Mouse (Mus musculus) kidney, adult 18-20 months (tissue): ENCODE results near the gene Tead1.

Source experiments
- DNase-seq: peaks from one replicate; pipeline ENCODE4 v3.0.0; 2021

Tead1 gene

GRCm38 (mm10) chr7:112686586-112686985, 7.5 kb downstream of the Tead1 start:
- no peak for DNase-seq

DNA sequence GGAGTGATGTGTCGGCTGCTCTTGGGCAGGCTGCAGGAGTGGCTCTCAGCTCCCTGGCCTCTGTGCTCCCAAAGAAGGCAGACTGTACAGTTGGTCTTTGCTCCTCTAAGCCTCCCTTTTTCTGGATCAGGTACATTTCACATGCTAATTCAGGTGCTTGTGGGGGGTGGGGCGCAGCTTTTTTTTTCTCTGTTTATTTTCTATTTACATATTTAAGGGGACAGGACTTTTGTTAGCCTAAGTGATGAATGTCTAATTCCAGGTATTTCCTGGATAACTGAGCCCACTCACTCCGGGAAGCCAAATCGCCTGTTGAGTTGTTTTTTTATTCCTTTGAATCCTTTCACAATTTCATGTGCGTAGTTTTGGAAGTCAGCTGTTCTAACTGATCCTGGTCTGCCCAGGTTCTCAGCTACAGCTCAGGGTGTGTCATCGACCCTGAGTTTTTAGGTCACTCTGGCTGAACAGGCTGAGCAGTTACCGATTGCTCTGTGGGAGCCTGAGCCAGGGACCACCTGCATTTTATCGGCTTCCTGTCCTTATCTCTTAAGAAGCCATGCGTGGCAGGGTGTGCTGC, 9.4 kb downstream of the Tead1 start:
- peak; percentile 43 for DNase-seq

DNA sequence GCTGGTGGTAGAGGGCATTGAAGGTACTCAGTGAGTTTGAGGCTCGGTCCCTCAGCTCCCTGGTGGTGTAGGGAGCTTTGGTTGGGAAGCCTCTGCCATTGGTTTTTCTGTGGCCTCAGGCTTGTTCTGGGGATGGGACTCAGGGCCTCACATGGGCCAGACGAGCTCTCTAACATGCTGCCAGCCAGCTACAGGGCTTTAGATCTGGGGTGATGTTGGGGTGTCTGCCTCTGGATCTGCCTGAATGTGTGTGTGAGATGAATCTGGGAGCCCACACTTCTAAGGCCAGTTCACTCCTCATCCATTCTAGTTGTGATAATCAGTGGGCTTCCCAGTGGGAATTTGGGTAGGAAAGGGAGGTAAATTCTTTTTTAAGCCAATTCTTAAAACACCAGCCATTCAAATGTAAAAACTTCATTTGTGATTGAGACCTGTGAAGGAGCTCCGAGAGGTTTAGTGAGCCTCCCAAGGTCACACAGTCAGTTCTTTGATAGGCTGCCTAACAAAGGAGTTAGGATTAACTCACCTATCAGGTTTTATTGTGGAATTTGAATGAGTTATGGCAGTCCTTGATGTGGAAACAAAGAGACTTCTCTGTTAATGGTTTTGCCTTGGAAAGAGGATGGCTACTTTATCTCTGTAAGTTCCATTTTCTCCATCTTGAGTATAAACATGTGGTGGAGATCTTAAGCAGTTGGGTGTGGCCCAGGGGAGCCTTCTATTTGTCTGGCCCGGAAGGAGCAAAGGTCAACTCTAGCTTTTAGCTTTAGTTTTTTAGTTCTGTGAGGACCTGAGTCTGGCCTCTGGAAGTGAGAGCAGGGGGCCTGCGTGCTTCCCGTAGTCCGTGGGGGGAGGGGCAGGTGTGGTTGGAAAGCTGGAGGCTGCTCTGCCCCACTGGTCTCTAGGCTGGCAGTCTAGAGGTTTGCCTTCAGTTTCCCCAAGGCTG, 12.0 kb downstream of the Tead1 start:
- peak; percentile 60 for DNase-seq

DNA sequence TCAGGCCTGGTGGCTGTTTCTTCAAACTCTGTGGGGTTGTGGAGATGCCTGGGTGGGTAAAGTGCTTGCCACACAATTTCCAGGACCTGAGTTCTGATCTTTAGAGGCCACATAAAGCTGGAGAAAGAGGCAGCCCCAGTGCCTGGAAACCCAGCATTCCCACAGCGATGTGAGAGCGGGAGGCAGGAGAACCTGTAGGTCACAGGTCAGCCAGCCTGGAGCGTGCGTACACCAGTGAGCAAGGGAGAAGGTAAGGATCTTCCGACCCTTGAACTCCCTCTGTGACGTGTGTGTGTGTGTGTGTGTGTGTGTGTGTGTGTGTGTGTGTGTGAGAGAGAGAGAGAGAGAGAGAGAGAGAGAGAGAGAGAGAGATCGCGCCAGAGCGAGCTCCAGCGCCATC, 14.4 kb downstream of the Tead1 start:
- DNase-seq: no peak

- DNase-seq: no peak
Observed at GRCm38 (mm10) chr7:112696777-112697161, 17.7 kb downstream of the Tead1 start.

DNA sequence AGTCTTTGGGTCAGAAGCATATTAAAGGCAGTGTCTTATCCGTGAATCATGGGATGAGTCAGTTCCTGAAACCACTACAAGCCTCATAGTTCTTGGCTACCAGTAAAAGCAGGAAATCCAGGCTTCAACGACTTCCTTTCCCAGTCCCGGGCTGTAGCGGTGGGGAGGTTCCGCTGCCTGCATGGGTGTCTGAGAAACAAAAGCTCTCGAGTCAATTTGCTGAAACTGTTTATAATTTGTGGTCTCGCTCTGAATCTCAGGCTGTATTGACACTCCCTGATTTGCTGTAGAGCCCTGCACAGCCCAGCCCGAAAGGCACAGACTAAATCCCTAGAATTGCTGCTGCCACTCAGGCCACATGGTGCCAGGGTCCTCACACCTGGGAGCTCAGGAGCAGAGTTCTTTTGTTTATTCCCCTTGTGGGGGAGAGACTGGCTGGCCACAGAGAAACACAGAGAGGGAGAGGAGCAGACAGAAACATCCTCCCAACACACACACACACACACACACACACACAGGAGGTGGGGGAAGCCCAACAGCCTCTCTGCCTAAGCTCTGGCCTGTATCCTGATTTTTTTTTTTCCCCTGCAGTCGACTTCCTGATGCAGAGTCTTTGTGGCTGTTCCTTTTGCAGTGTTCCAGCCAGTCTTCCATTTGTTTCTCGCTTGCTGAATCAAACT, 18.2 kb downstream of the Tead1 start:
- peak; percentile 51 for DNase-seq

- peak; percentile 77 for DNase-seq
Observed at GRCm38 (mm10) chr7:112700082-112700481, 21.0 kb downstream of the Tead1 start.

- DNase-seq: no peak
Observed at GRCm38 (mm10) chr7:112703341-112703740, 24.2 kb downstream of the Tead1 start.

GRCm38 (mm10) chr7:112705870-112706269, 26.8 kb downstream of the Tead1 start:
- DNase-seq: no peak

GRCm38 (mm10) chr7:112706756-112707155, 27.6 kb downstream of the Tead1 start:
- DNase-seq: no peak

DNA sequence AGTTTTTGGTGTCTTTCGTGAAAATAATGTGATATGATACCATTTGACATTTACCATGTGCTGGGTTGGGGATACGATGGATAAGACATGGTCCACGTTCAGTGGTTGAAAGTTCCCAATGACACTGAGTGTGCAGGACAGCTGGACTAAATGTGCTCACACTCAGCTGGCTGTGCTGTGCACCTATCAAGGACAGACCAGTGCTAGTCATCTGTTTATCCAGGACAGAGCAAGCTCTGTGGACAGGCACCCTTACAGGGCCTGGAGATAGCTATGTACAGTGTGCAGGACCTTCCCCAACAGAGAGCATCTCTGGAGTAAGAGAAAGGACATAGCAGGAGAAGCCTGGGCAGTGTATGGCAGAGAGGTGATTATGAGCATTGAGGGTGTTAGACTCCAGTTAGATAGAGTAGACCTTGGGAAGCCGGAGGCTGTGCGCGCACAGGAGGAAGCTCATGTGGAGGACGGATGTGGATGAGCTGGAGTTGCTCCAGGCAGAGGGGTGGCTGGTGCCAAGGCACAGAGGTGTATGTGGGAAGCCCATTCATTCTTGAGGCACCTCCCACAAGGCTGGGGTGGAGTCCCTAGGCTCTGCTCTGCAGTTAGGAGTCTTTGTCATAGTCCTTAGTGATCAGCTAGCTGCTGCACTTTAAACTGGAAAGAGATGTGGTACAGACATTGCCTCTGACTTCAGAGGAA, 31.4 kb downstream of the Tead1 start:
- peak; percentile 28 for DNase-seq

DNA sequence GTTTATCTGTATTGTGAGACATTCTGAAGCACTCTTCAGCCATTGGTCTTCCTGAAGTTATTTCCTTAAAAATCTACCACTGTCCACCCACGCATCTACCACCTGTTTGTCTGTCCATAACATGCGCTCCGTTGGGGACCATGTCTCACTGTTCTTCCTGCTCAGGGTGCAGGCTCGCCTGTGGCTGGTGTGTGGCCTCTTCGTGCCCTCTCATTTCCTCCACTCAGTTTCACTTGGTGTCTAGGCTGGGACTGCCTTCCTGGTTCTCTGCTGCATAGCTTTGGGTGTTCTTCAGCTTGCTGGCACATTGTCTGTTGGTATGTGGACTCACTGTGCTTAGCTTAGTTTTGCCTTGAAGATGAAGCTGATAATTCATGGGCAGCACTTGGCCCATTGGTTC, 32.9 kb downstream of the Tead1 start:
- DNase-seq: no peak

GRCm38 (mm10) chr7:112713509-112713908, 34.4 kb downstream of the Tead1 start:
- no peak for DNase-seq

- DNase-seq: peak; percentile 65
Observed at GRCm38 (mm10) chr7:112714783-112715182, 35.7 kb downstream of the Tead1 start.

- DNase-seq: no peak
Observed at GRCm38 (mm10) chr7:112716701-112717100, 37.6 kb downstream of the Tead1 start.

- no peak for DNase-seq
Observed at GRCm38 (mm10) chr7:112717676-112718075, 38.6 kb downstream of the Tead1 start.

GRCm38 (mm10) chr7:112719394-112720142, 40.5 kb downstream of the Tead1 start:
- no peak for DNase-seq

GRCm38 (mm10) chr7:112720143-112720988, 41.2 kb downstream of the Tead1 start:
- DNase-seq: peak; percentile 31

DNA sequence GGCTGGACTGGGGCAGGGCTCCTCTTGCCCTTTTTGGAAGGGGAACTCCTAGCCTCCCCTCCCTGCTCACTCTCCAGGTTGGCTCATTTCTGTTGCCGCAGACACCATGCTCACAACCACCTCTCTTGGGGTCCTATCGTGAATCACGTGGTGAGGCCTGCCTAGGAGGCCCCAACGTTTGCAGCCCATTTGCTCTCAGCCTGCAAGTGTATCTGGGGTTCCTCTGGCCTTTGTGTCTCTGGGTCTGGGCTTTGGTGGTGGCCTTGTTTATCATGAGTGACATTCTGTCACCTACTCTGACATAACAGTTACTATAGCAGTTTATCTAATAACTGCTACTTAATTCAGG, 41.8 kb downstream of the Tead1 start:
- DNase-seq: no peak

- DNase-seq: no peak
Observed at GRCm38 (mm10) chr7:112721859-112722258, 42.7 kb downstream of the Tead1 start.

GRCm38 (mm10) chr7:112728399-112728798, 49.3 kb downstream of the Tead1 start:
- no peak for DNase-seq

DNA sequence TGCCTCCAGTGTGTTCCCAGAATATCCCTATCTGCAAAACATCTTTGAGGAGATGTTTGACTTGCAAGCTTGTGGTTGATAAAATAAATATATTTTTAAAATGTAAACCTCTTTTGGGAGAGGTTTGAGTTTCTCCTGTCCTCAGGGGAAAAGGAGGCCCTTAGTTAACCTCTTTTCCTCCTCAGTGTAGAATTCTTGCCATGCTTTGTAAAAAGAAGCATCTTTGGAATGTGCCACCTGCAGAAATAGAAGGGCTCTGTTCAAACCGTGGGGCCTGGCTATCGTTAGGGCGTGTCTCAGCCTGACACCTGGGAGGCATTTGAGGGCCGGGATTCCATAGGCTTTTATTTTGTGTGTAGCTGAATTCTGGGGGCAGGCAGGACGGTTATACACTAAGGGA, 51.1 kb downstream of the Tead1 start:
- DNase-seq: no peak
